Comparison of ENCODE assay signal across 8 mouse cellular contexts in the genomic region with DNA sequence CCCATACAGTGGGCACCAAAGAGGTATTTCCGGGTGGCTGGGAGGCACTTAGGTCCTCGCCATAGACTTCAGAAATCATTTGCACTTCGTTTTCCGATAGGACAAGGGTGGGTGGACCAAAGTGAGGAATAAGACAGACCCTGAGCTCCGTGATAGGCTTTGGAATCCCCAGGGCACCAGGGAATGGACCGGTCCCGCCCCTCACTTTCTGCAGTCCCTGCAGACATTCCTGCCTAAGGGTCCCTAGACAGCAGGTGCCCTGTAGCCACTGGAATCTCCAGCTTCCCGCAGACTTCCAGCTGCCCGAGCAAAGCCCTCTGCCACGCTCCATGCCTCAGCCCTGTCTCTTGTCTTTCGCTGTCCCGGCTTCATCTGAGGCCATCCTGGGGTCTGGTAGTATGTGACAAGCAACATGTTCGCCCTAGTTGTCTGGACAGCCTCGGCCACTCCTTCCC.
A peak's percentile ranks its signal among the peaks of the same experiment; 100 is the strongest.
DNase-seq lines count a peak whose midpoint lies in the region; ATAC-seq and TF ChIP-seq lines count a peak whose summit lies in the region.

No protein-coding gene starts in this region.

- no peak for TF ChIP-seq POLR2A in ES-Bruce4 (IDR thresholded peaks at IDR 0.05; ENCODE audit: insufficient read depth, low read length)

- TF ChIP-seq CTCF in ES-Bruce4 (IDR thresholded peaks at IDR 0.05; ENCODE audit: low read depth, low read length): no peak

- peaks cover 9% of the 10 kb centered on the region; the same call in 1 of the 2 replicates for H3K9me3 ChIP-seq in heart, embryonic 11.5 days (replicated peaks; ENCODE audit: control insufficient read depth, low read length)
- H3K9me3 ChIP-seq in ES-Bruce4 (replicated peaks; ENCODE audit: control insufficient read depth, insufficient read depth, low read length, poor library complexity, severe bottlenecking): peaks cover 9% of the 10 kb centered on the region
- no peaks in the 10 kb centered on the region for H3K9me3 ChIP-seq in forebrain, embryonic 16.5 days (ENCODE audit: control insufficient read depth, low read length)

- H3K27ac ChIP-seq in heart, embryonic 11.5 days (ENCODE audit: low read depth, low read length): no peak overlapping the region
- H3K27ac ChIP-seq in ES-Bruce4 (ENCODE audit: insufficient read depth, low read length): no peak overlapping the region
- H3K27ac ChIP-seq in forebrain, embryonic 16.5 days (ENCODE audit: low read length): no peak overlapping the region

- no peaks in the 10 kb centered on the region for H3K36me3 ChIP-seq in heart, embryonic 11.5 days (ENCODE audit: control insufficient read depth, insufficient read depth, low read length)
- no peaks in the 10 kb centered on the region for H3K36me3 ChIP-seq in ES-Bruce4 (ENCODE audit: control insufficient read depth, insufficient read depth, low read length, poor library complexity, severe bottlenecking)
- H3K36me3 ChIP-seq in forebrain, embryonic 16.5 days (ENCODE audit: control insufficient read depth, insufficient read depth): no peaks in the 10 kb centered on the region

- H3K9ac ChIP-seq in heart, embryonic 11.5 days (ENCODE audit: low read depth, low read length): no peak overlapping the region
- no peak overlapping the region for H3K9ac ChIP-seq in ES-Bruce4 (ENCODE audit: low read depth, poor library complexity, severe bottlenecking)
- H3K9ac ChIP-seq in forebrain, embryonic 16.5 days (replicated peaks; ENCODE audit: low read depth, low read length): peak overlapping the region; percentile 63

- no peak for ATAC-seq in heart, embryonic 11.5 days (replicated peaks; ENCODE audit: insufficient number of reproducible peaks, low FRiP score, low TSS enrichment)
- peak; percentile 39 for ATAC-seq in forebrain, embryonic 16.5 days

- DNase-seq in heart, postnatal 4 days: no peak
- DNase-seq in mesoderm, embryonic 11.5 days (ENCODE audit: low read depth, low spot score): peak; percentile 10
- no peak for DNase-seq in MN1 (ENCODE audit: low spot score)
- no peak for DNase-seq in layer of hippocampus, postnatal 10 days (ENCODE audit: low spot score in 2 of 2)
- DNase-seq in adrenal gland, postnatal 25 days: no peak

- H3K4me2 ChIP-seq in heart, embryonic 11.5 days: peak overlapping the region; percentile 60
- H3K4me2 ChIP-seq in forebrain, embryonic 16.5 days (ENCODE audit: low read length): peak overlapping the region; percentile 70

- no peaks in the 10 kb centered on the region for H3K27me3 ChIP-seq in heart, embryonic 11.5 days (ENCODE audit: control insufficient read depth, insufficient read depth, low read length)
- no peaks in the 10 kb centered on the region for H3K27me3 ChIP-seq in ES-Bruce4 (ENCODE audit: control insufficient read depth, insufficient read depth, low read length, poor library complexity, severe bottlenecking)
- H3K27me3 ChIP-seq in forebrain, embryonic 16.5 days (replicated peaks; ENCODE audit: control insufficient read depth, insufficient read depth, low read length): no peaks in the 10 kb centered on the region

- no peak for TF ChIP-seq EP300 in ES-Bruce4 (IDR thresholded peaks at IDR 0.05; ENCODE audit: insufficient read depth, low read depth, low read length)

- H3K4me3 ChIP-seq in heart, embryonic 11.5 days (ENCODE audit: low read depth, low read length): peak overlapping the region; percentile 16; the same call in 1 of the 2 replicates
- H3K4me3 ChIP-seq in ES-Bruce4 (ENCODE audit: low read depth, low read length): peak overlapping the region; percentile 28; the same call in 1 of the 2 replicates
- H3K4me3 ChIP-seq in forebrain, embryonic 16.5 days (replicated peaks; ENCODE audit: low read length): peak overlapping the region; percentile 45

- 12% methylated on average over 13 of the region's 14 CpGs for WGBS in heart, embryonic 11.5 days (ENCODE audit: insufficient replicate concordance)
- WGBS in forebrain, embryonic 16.5 days: 7% methylated on average over 14 of the region's 14 CpGs

- no peaks in the 10 kb centered on the region for H3K4me1 ChIP-seq in heart, embryonic 11.5 days (ENCODE audit: control insufficient read depth, insufficient read depth, low read length)
- H3K4me1 ChIP-seq in ES-Bruce4 (ENCODE audit: control insufficient read depth, insufficient read depth, low read length): no peaks in the 10 kb centered on the region
- H3K4me1 ChIP-seq in forebrain, embryonic 16.5 days (replicated peaks; ENCODE audit: control insufficient read depth, insufficient read depth, low read length): peaks cover 5% of the 10 kb centered on the region; the same call in 1 of the 2 replicates
